Mouse (Mus musculus) spleen, adult 2 months (tissue): Measurements from ENCODE around the gene Xylt2. TPM values are rescaled to one million over a fixed set of nuclear protein-coding genes. Genes with fewer than 3 reads are reported as not detected.

Experiments used
- DNase-seq, 2 experiments: peaks; one replicate each; pipeline versions ENCODE4 v3.0.0 to v3.0.0-alpha.2; 2012 to 2021; ENCODE audit warnings: low spot score in 2 of 2, low read depth in 1 of 2
- H3K27ac ChIP-seq: fragments of 200-500 bp; 2 replicates; pipeline ENCODE4 v1.5.1; 2012; ENCODE audit warnings: low read length, inconsistent platforms; ENCODE audit not compliant: insufficient read depth
- H3K27me3 ChIP-seq: fragments of 200-500 bp; 2 replicates; pipeline ENCODE4 v1.6.1; 2012; ENCODE audit warnings: mild to moderate bottlenecking, moderate library complexity, low read length, inconsistent platforms; ENCODE audit not compliant: control insufficient read depth, insufficient read depth
- H3K36me3 ChIP-seq: fragments of 200-500 bp; 2 replicates; pipeline ENCODE4 v1.6.1; 2012; ENCODE audit warnings: mild to moderate bottlenecking, low read length, inconsistent platforms; ENCODE audit not compliant: control insufficient read depth, insufficient read depth
- H3K4me1 ChIP-seq: fragments of 200-500 bp; 2 replicates; pipeline ENCODE4 v1.6.1; 2011; ENCODE audit warnings: inconsistent platforms; ENCODE audit not compliant: control insufficient read depth, insufficient read depth, insufficient read length
- H3K4me3 ChIP-seq: fragments of 200-500 bp; 2 replicates; pipeline ENCODE4 v1.5.1; 2011; ENCODE audit warnings: mild to moderate bottlenecking, inconsistent platforms; ENCODE audit not compliant: insufficient read depth, insufficient read length; ENCODE audit errors: extremely low read depth
- CTCF ChIP-seq: fragments of 200-500 bp; IDR thresholded peaks from 2 replicates; pipeline ENCODE4 v1.5.1; 2011; ENCODE audit warnings: mild to moderate bottlenecking, inconsistent platforms; ENCODE audit not compliant: insufficient read depth, insufficient read length, insufficient replicate concordance; ENCODE audit errors: extremely low read depth
- POLR2A ChIP-seq: fragments of 200-500 bp; IDR thresholded peaks from 2 replicates; pipeline ENCODE4 v1.6.1; 2011; ENCODE audit warnings: low read depth, low read length, inconsistent platforms
- WGBS: fragments of 180-500 bp; shearing (Covaris S2); methylation state at CpG from one replicate; pipeline ENCODE4 v1.1.7; 2018; 5-methylcytosine and 5-hydroxymethylcytosine counted together
- polyA plus RNA-seq: library from polyadenylated mRNA; depleted of rRNA; stranded (reverse); fragments of >200 nt; gene quantifications from 2 replicates; pipeline ENCODE4 v1.2.3, GENCODE M21; 2012

Xylt2 gene
- polyA plus RNA-seq, 1 experiment: 25.7 TPM

- H3K27ac ChIP-seq: no peak overlapping the region
These were observed 36.0 kb upstream of the Xylt2 start for GRCm38 (mm10) chr11:94713246-94713860.

GRCm38 (mm10) chr11:94704472-94704871 lies 27.2 kb upstream of the Xylt2 start, which contains the start of gene Gm11541:
Gm11541 (minus strand) TSS chr11:94704499.
- H3K36me3 ChIP-seq: no peaks in the 10 kb centered on the region
- H3K4me3 ChIP-seq: no peak within 1 kb of the TSS
- H3K27me3 ChIP-seq: no peaks in the 10 kb centered on the region
- H3K27ac ChIP-seq: no peak within 1 kb of the TSS
- H3K4me1 ChIP-seq: no peaks in the 10 kb centered on the region
- WGBS: 87% methylated on average over 5 of the region's 5 CpGs
- no peak for TF ChIP-seq CTCF
- no peak for TF ChIP-seq POLR2A
- no peak for DNase-seq

More at GRCm38 (mm10) chr11:94713246-94713860, 36.0 kb upstream of the Xylt2 start:
- Histone ChIP-seq H3K27me3 (no peaks in the 10 kb centered on the region), H3K4me3 (no peak overlapping the region), H3K36me3 (no peaks in the 10 kb centered on the region), H3K4me1 (no peaks in the 10 kb centered on the region)
- TF ChIP-seq POLR2A (no peak), CTCF (no peak)
- 60% methylated on average over 11 of the region's 11 CpGs for WGBS
- no peak for DNase-seq

GRCm38 (mm10) chr11:94704020-94704419 lies 26.7 kb upstream of the Xylt2 start:
- 43% methylated on average over 7 of the region's 7 CpGs for WGBS
- no peaks in the 10 kb centered on the region for H3K4me1 ChIP-seq
- H3K27ac ChIP-seq: no peak overlapping the region
- H3K4me3 ChIP-seq: no peak overlapping the region
- H3K27me3 ChIP-seq: no peaks in the 10 kb centered on the region
- DNase-seq: no peak
- TF ChIP-seq CTCF: no peak
- TF ChIP-seq POLR2A: no peak
- no peaks in the 10 kb centered on the region for H3K36me3 ChIP-seq

GRCm38 (mm10) chr11:94702216-94702610 lies 24.9 kb upstream of the Xylt2 start:
- Histone ChIP-seq H3K4me3 (no peak overlapping the region), H3K4me1 (no peaks in the 10 kb centered on the region), H3K27me3 (no peaks in the 10 kb centered on the region), H3K27ac (no peak overlapping the region), H3K36me3 (no peaks in the 10 kb centered on the region)
- WGBS: 85% methylated on average over 3 of the region's 3 CpGs
- no peak for DNase-seq
- TF ChIP-seq POLR2A (no peak), CTCF (no peak)

GRCm38 (mm10) chr11:94701401-94702215 lies 24.3 kb upstream of the Xylt2 start:
- Histone ChIP-seq H3K36me3 (no peaks in the 10 kb centered on the region), H3K27ac (no peak overlapping the region), H3K27me3 (no peaks in the 10 kb centered on the region), H3K4me1 (no peaks in the 10 kb centered on the region), H3K4me3 (no peak overlapping the region)
- TF ChIP-seq CTCF (no peak), POLR2A (no peak)
- WGBS: 86% methylated on average over 27 of the region's 27 CpGs
- DNase-seq: no peak

GRCm38 (mm10) chr11:94699399-94699798 lies 22.1 kb upstream of the Xylt2 start:
- Histone ChIP-seq H3K4me3 (no peak overlapping the region), H3K36me3 (no peaks in the 10 kb centered on the region), H3K4me1 (no peaks in the 10 kb centered on the region; the same call in 1 of the 2 replicates), H3K27me3 (no peaks in the 10 kb centered on the region), H3K27ac (no peak overlapping the region)
- TF ChIP-seq CTCF (no peak), POLR2A (no peak)
- DNase-seq: no peak
- 90% methylated on average over 3 of the region's 3 CpGs for WGBS
